Mouse (Mus musculus): ENCODE measurements around the gene Cbfa2t2. TPM values are rescaled to one million over a fixed set of nuclear protein-coding genes. Genes with fewer than 3 reads are reported as not detected.
A peak's percentile ranks its signal among the peaks of the same experiment; 100 is the strongest.

Gene Cbfa2t2
- polyA plus RNA-seq, 1 experiment from 2014 or later: 84.0 TPM

DNA sequence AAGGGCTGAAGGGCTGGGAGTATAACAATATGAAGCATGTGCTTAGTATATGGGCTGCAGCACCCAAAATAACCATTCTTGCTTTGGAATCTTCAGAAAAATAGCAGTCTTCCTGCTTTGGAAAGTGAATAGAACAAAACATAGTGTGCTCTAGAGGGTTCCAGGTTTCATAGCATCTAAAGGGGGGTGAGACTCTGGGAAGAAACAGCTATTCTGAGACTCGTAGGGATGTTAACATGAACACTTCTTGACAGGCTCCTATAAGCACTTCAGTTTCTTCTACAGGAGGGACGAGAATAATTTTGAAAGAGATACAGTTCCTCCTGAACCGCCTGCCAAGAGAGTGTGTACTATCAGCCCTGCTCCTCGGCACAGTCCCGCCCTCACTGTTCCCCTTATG lies 81.1 kb downstream of the Cbfa2t2 start:
- Histone ChIP-seq H3K4me1 (no peaks in the 10 kb centered on the region; the same call in 1 of the 2 replicates), H3K36me3 (replicated peaks) (peaks cover 41% of the 10 kb centered on the region), H3K27me3 (no peaks in the 10 kb centered on the region), H3K9ac (no peak overlapping the region), H3K4me2 (no peak overlapping the region), H3K9me3 (no peaks in the 10 kb centered on the region), H3K4me3 (replicated peaks) (no peak overlapping the region), H3K27ac (no peak overlapping the region)
- WGBS: 93% methylated on average over 5 of the region's 5 CpGs
- ATAC-seq (ENCODE audit: low FRiP score): no peak

DNA sequence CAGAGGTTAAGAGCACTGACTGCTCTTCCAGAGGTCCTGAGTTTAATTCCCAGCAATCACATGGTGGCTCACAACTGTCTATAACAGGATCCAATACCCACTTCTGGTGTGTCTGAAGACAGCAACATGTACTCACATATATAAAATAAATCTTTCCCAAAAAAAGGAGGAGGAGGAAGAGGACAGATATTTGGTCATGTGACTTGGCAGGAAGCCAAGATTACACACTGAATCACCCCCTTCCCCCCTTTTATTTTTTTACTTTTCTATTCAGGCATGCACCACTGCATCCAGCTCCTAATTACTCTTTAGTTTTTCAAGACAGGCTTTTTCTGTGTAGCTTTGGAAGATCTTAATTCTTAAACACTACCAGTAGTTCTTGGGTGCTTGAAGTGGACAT lies 85.2 kb downstream of the Cbfa2t2 start:
- ATAC-seq (ENCODE audit: low FRiP score): no peak

DNA sequence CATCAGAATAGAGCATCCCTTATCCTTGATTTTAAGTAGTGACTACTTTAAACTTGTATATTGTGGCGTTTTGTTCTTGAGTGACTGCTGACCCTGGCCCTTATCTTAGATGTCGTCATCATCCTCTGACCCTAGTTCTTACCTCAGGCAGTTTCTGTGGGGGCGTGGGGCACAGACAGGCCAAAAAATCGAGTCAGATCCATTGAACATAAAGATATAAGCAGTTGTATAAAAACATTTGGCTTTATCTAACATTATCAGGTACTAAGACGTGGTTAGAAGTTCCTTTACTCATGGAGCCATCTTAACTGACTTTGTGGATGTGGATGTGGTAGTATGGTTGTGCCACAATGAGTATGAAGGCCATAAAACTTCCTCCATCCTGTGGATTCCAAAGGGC lies 86.1 kb downstream of the Cbfa2t2 start:
- no peak for ATAC-seq (ENCODE audit: low FRiP score)
- 93% methylated on average over 5 of the region's 5 CpGs for WGBS
- H3K4me2 ChIP-seq: no peak overlapping the region

More for the DNA sequence above, 85.2 kb downstream of the Cbfa2t2 start:
- Histone ChIP-seq H3K27ac (no peak overlapping the region), H3K9ac (no peak overlapping the region), H3K4me3 (replicated peaks) (no peak overlapping the region), H3K36me3 (replicated peaks) (peaks cover 59% of the 10 kb centered on the region), H3K4me2 (no peak overlapping the region), H3K27me3 (no peaks in the 10 kb centered on the region), H3K4me1 (no peaks in the 10 kb centered on the region; the same call in 1 of the 2 replicates), H3K9me3 (no peaks in the 10 kb centered on the region)

DNA sequence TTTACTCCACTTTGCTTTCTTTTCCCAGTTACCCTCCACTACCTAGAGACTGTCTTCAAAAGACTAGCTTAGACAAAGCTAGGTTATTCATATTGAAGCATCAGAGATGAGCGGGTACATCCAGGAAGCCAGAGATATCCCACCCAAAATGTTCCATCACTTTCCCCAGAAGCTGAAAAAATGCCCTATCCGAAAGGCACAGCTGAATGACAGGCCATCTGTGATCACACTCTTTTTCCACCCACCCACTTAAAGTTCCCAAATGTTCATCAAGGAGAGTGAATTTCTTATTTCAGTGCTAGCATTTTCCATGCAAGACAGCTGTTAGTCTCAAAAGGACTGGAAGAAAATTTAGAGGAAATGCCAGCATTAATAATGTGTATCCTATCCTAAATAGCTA lies 89.0 kb downstream of the Cbfa2t2 start:
- no peak overlapping the region for H3K4me2 ChIP-seq
- peaks cover 58% of the 10 kb centered on the region for H3K36me3 ChIP-seq (replicated peaks)
- H3K4me3 ChIP-seq (replicated peaks): no peak overlapping the region
- H3K9ac ChIP-seq: no peak overlapping the region
- no peak overlapping the region for H3K27ac ChIP-seq
- H3K4me1 ChIP-seq: no peaks in the 10 kb centered on the region; the same call in 1 of the 2 replicates
- no peaks in the 10 kb centered on the region for H3K27me3 ChIP-seq
- no peaks in the 10 kb centered on the region for H3K9me3 ChIP-seq
- 91% methylated on average over 2 of the region's 2 CpGs for WGBS
- no peak for ATAC-seq (ENCODE audit: low FRiP score)

More for the DNA sequence above, 86.1 kb downstream of the Cbfa2t2 start:
- Histone ChIP-seq H3K27me3 (no peaks in the 10 kb centered on the region), H3K9me3 (no peaks in the 10 kb centered on the region), H3K4me3 (replicated peaks) (no peak overlapping the region), H3K9ac (no peak overlapping the region), H3K4me1 (no peaks in the 10 kb centered on the region; the same call in 1 of the 2 replicates), H3K36me3 (replicated peaks) (peaks cover 53% of the 10 kb centered on the region), H3K27ac (no peak overlapping the region)

DNA sequence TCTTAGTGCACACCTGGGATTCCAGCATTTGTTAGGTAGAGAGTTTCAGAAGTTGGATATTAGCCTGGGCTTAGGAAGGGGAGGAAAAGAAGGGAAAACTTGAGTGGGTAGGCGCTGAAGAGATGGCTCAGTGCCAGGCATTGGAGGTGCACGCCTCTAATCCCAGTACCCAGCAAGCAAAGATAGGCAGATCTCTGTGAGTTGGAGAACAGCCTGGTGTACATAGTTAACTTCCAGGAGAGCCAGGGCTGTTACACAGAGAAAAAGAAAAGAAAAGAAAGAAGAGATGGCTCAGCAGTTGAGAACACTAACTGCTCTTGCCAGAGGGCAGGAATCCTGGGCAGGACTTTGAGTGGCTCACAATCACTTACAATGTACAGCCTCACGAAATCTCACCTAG lies 90.2 kb downstream of the Cbfa2t2 start:
- Histone ChIP-seq H3K4me3 (replicated peaks) (no peak overlapping the region), H3K36me3 (replicated peaks) (peaks cover 70% of the 10 kb centered on the region), H3K27ac (peak overlapping the region; percentile 27; the same call in 1 of the 2 replicates), H3K4me2 (no peak overlapping the region), H3K9me3 (no peaks in the 10 kb centered on the region), H3K27me3 (no peaks in the 10 kb centered on the region), H3K4me1 (no peaks in the 10 kb centered on the region; the same call in 1 of the 2 replicates), H3K9ac (no peak overlapping the region)
- ATAC-seq (ENCODE audit: low FRiP score): no peak
- 76% methylated on average over 3 of the region's 3 CpGs for WGBS

DNA sequence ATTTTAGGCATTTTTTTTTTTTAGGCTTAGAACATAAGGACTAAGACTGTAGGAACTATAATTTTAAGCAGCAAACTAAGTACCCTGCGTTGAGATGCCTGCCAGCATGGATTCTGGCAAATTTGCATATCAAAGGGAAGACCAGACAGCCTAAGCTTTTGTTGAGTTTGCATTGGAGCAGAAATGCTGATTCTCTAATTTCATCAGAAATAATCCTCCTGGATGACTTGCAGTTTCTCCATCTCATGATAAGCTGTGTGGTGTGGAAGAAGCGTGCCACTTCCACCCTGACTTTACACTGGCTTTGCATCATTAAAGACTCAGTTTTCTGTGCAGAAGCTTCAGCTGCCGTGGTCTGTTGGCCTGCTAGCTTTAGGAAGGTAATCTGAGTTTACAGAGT lies 96.6 kb downstream of the Cbfa2t2 start:
- no peak for ATAC-seq (ENCODE audit: low FRiP score)
- Histone ChIP-seq H3K9ac (no peak overlapping the region), H3K9me3 (no peaks in the 10 kb centered on the region), H3K27ac (peak overlapping the region; percentile 70), H3K4me2 (no peak overlapping the region), H3K27me3 (no peaks in the 10 kb centered on the region), H3K36me3 (replicated peaks) (peaks cover 75% of the 10 kb centered on the region), H3K4me3 (replicated peaks) (no peak overlapping the region), H3K4me1 (peaks cover 14% of the 10 kb centered on the region)
- WGBS: 28% methylated on average over 3 of the region's 3 CpGs

DNA sequence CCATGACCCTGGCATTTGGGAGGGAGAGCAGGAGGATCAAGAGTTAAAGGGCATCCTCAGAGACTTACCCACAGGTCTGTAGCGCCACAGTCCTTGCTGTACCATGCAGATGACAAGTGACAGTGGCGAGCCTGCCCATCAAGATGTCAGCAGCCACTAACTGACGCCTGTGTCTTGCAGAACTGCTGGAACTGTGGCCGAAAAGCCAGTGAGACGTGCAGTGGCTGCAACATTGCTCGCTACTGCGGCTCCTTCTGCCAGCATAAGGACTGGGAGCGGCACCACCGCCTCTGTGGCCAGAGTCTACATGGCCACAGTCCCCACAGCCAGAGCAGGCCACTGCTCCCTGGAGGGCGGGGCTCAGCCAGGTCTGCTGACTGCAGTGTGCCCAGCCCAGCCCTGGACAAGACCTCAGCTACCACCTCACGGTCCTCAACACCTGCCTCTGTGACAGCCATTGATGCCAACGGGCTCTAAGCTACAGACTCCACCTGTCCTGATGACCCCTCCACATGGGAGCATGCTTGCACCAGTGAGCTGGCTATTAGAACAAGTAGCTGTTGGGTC lies 98.5 kb downstream of the Cbfa2t2 start:
- peaks cover 63% of the 10 kb centered on the region for H3K36me3 ChIP-seq (replicated peaks)
- no peak overlapping the region for H3K4me3 ChIP-seq (replicated peaks)
- H3K27me3 ChIP-seq: no peaks in the 10 kb centered on the region
- no peak overlapping the region for H3K27ac ChIP-seq
- no peak for ATAC-seq (ENCODE audit: low FRiP score)
- WGBS: 95% methylated on average over 12 of the region's 12 CpGs
- H3K4me2 ChIP-seq: no peak overlapping the region
- H3K9ac ChIP-seq: no peak overlapping the region
- peaks cover 28% of the 10 kb centered on the region for H3K4me1 ChIP-seq
- no peaks in the 10 kb centered on the region for H3K9me3 ChIP-seq

DNA sequence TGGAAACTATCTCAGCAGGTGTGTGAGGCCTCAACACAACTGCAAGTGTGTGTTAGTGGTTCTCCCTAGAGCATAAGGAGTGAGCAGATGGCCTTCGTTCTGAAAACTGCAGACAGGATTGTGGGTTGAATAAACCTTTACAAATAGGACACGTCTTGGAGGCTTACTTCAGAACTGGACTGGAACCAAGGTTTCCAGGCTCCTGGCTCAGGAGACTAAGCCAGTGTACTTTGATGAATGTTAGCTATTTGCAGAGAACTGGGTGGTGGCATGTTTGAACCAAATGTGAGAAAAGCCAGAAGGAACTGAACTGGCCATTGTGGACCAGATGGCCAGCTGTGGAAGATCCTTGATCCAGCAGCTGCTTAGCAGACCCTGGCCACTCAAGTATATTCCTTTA lies 102.0 kb downstream of the Cbfa2t2 start:
- Histone ChIP-seq H3K9me3 (no peaks in the 10 kb centered on the region), H3K4me2 (no peak overlapping the region), H3K9ac (no peak overlapping the region), H3K4me3 (replicated peaks) (no peak overlapping the region), H3K4me1 (peaks cover 21% of the 10 kb centered on the region), H3K27ac (peak overlapping the region; percentile 27; the same call in 1 of the 2 replicates), H3K36me3 (replicated peaks) (peaks cover 35% of the 10 kb centered on the region), H3K27me3 (no peaks in the 10 kb centered on the region)
- 60% methylated on average over 2 of the region's 2 CpGs for WGBS
- no peak for ATAC-seq (ENCODE audit: low FRiP score)

DNA sequence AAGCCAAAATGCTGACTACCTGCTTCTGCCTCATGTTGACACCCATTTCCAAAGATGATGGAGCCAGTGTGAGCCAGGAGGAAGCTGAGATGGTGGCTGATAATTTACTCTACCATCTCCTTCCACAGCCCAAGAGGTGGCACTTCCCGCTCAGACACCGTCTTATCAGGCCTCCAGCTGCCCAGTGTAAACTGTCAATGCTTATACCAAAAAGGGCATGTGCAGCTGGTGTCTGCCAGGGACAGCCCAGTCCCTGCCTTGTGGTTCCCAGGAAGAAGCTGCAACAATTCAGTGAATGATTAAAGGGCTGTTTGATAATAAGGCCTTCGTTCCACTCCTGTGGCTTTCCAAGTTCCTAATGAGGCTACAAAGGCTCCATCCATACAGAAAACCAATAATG lies 102.4 kb downstream of the Cbfa2t2 start:
- Histone ChIP-seq H3K9ac (no peak overlapping the region), H3K4me2 (no peak overlapping the region), H3K4me3 (replicated peaks) (no peak overlapping the region), H3K27ac (peak overlapping the region; percentile 27; the same call in 1 of the 2 replicates), H3K36me3 (replicated peaks) (peaks cover 32% of the 10 kb centered on the region), H3K27me3 (no peaks in the 10 kb centered on the region), H3K4me1 (peaks cover 21% of the 10 kb centered on the region), H3K9me3 (no peaks in the 10 kb centered on the region)
- ATAC-seq (ENCODE audit: low FRiP score): no peak; the same call in 1 of the 2 replicates
- WGBS: 51% methylated on average over 3 of the region's 3 CpGs

DNA sequence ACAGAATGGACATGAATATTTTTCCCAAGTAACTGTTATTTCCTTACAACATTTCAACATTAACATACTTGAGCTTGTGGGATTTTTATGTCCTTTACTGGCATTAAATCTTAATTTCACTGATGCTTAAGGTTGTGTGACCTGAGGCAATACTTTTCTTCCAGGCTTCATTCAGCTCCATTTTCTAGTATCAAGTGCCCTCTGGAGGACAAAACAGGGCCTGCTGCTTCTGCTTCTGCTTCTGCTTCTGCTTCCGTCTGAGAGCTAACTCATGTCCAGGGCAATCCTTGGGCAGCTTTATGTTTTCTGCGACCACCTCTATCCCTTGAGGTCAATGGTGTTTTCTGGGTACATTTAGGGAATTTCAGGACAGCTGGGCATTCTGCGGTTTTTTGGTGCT lies 103.4 kb downstream of the Cbfa2t2 start:
- Histone ChIP-seq H3K27me3 (no peaks in the 10 kb centered on the region), H3K27ac (no peak overlapping the region), H3K9ac (no peak overlapping the region), H3K4me3 (replicated peaks) (no peak overlapping the region), H3K36me3 (replicated peaks) (peaks cover 23% of the 10 kb centered on the region), H3K4me2 (no peak overlapping the region), H3K9me3 (no peaks in the 10 kb centered on the region), H3K4me1 (peaks cover 21% of the 10 kb centered on the region)
- 74% methylated on average over 3 of the region's 3 CpGs for WGBS
- ATAC-seq (ENCODE audit: low FRiP score): no peak

DNA sequence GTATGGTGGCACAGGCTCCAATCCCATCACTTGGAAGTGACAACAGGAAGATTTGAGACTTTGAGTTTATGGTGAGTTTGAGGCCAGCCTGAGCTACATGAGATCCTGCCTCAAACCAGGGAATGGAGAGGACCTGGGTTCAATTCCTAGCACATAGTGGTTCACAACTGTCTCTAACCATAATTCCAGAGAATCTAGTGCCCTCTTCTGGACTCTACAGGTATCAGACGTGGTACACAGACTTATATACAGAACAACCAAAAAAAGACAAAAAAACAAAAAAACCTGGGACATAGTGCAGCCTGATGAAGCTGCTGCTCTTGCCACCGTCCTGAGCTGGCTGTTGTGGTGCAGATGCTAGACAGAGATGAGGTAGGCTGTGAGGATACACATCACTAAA lies 105.3 kb downstream of the Cbfa2t2 start:
- no peak for ATAC-seq (ENCODE audit: low FRiP score)
- WGBS: 88% methylated on average over 2 of the region's 2 CpGs

DNA sequence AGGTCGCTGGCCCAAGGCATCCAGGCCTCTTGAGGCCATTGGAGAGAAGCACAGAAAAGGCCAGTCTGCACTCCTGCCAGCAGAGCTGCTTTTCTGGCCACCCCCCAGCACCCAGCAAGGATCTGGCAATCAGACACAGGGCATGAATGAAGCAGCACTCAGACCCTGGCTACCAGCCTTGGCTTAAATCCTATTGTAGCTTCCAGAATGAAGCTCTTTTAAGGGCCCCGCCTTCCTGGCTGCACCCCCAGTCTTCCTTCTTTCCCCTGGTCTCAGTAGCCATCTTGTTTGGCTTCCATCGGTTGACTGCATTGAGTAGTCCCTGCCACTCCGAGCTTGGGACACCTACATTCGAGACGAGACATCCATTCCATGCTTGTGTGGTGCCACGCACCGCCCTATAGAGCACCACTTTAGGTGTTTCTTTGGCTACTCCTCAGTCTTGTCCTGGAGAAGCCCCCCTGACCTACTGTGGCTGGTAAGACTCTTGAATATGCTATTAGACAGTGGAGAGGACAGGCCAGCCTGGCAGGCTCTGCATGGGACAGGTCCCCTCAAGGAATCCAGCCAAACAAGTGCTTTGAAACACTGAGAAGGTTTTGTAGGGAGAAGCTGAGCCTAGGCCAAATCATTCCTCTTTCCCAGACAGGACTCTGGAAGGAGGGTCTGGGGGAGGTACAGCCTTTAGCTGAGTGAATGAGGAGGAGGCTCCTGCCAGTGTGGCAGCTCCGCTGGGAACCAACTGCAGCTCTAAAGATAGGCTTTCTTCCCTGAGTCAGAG lies 107.5 kb downstream of the Cbfa2t2 start:
- Histone ChIP-seq H3K27me3 (no peaks in the 10 kb centered on the region), H3K36me3 (replicated peaks) (no peaks in the 10 kb centered on the region; the same call in none of the 2 replicates), H3K4me2 (no peak overlapping the region), H3K9ac (no peak overlapping the region), H3K27ac (peak overlapping the region; percentile 46), H3K9me3 (no peaks in the 10 kb centered on the region), H3K4me1 (peaks cover 9% of the 10 kb centered on the region; the same call in 1 of the 2 replicates), H3K4me3 (replicated peaks) (no peak overlapping the region)
- 83% methylated on average over 9 of the region's 9 CpGs for WGBS
- ATAC-seq (ENCODE audit: low FRiP score): no peak

More for the DNA sequence above, 105.3 kb downstream of the Cbfa2t2 start:
- Histone ChIP-seq H3K9ac (no peak overlapping the region), H3K4me2 (no peak overlapping the region), H3K9me3 (no peaks in the 10 kb centered on the region), H3K27me3 (no peaks in the 10 kb centered on the region), H3K27ac (no peak overlapping the region), H3K4me1 (peaks cover 18% of the 10 kb centered on the region), H3K4me3 (replicated peaks) (no peak overlapping the region), H3K36me3 (replicated peaks) (peaks cover 8% of the 10 kb centered on the region)

DNA sequence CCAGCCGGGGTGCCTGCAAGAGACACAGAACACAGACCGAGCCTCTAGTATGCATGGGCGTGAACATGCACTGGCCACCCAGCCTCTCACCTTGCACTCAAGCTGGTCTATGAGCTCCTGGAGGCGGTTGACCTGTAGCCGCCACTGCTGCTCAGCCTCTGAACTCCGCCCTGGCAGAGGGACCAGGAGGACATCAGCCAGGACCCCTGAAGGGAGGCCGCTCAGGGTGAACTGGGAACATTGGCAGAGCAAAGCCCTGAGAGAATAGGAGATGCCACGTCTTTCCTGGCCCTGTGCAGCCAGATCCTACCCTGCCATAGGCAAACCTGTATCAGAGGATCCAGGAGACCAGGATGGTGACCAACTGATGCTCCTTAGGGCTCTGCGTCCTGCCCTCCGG lies 110.4 kb downstream of the Cbfa2t2 start, which contains the start of gene 1700003F12Rik:
Gene 1700003F12Rik, plus strand, starts transcription at position 375 of the 400 bp plus-strand sequence.
- ATAC-seq (ENCODE audit: low FRiP score): no peak
- H3K4me3 ChIP-seq (replicated peaks): no peak within 1 kb of the TSS
- H3K9me3 ChIP-seq: no peaks in the 10 kb centered on the region
- peaks cover 20% of the 10 kb centered on the region for H3K4me1 ChIP-seq
- H3K9ac ChIP-seq: no peak within 1 kb of the TSS
- 92% methylated on average over 10 of the region's 10 CpGs for WGBS
- H3K36me3 ChIP-seq (replicated peaks): no peaks in the 10 kb centered on the region; the same call in 1 of the 2 replicates
- H3K27me3 ChIP-seq: peaks cover 21% of the 10 kb centered on the region
- H3K27ac ChIP-seq: no peak within 1 kb of the TSS
- H3K4me2 ChIP-seq: no peak within 1 kb of the TSS
